Mouse (Mus musculus): ENCODE results near the gene Pth1r. TPM values are rescaled to one million over a fixed set of nuclear protein-coding genes. Genes with fewer than 3 reads are reported as not detected.

The Pth1r gene
- polyA plus RNA-seq, 1 experiment: 4.6 TPM

- peaks cover 2% of the 10 kb centered on the region for H3K4me1 ChIP-seq (ENCODE audit: control insufficient read depth, insufficient read depth, low read length)
- H3K27ac ChIP-seq (ENCODE audit: insufficient read depth, low read length): 0 out of 2 replicates have a peak overlapping the region, but pooled peaks have one; percentile 14
- H3K9ac ChIP-seq (ENCODE audit: low read depth, poor library complexity, severe bottlenecking): no peak overlapping the region
These were observed 707 bp downstream of the Pth1r start for GRCm38 (mm10) chr9:110746238-110746637.

DNA sequence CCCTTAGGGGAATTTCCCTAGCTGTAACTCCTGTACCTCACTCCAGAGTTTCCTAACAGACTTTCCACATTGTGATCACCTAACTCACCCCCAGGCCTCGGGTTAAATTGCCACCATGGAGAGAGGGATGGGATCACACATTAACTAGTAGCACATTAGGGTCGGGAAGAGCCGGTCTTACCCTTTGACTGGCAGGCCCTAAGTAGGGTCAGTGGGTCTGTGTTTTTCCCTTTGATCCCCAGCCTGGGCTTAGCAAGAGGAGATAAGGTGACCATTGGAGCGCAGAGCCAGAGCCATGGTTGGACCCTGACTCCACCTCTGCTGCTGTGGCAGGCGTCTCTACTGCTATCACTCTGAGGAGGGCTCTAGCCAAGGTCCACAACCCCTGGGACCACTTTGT is 1.2 kb downstream of the Pth1r start:
- H3K4me1 ChIP-seq (ENCODE audit: control insufficient read depth, insufficient read depth, low read length): peaks cover 2% of the 10 kb centered on the region
- peaks cover 21% of the 10 kb centered on the region for H3K27me3 ChIP-seq (ENCODE audit: control insufficient read depth, insufficient read depth, low read length, poor library complexity, severe bottlenecking)
- no peak overlapping the region for H3K9ac ChIP-seq (ENCODE audit: low read depth, poor library complexity, severe bottlenecking)
- TF ChIP-seq EP300 (IDR thresholded peaks at IDR 0.05; ENCODE audit: insufficient read depth, low read depth, low read length) (no peak), POLR2A (IDR thresholded peaks at IDR 0.05; ENCODE audit: insufficient read depth, low read length) (no peak), CTCF (IDR thresholded peaks at IDR 0.05; ENCODE audit: low read depth, low read length) (no peak)
- H3K36me3 ChIP-seq (ENCODE audit: control insufficient read depth, insufficient read depth, low read length, poor library complexity, severe bottlenecking): no peaks in the 10 kb centered on the region
- no peak overlapping the region for H3K27ac ChIP-seq (ENCODE audit: insufficient read depth, low read length)
- H3K4me3 ChIP-seq (ENCODE audit: low read depth, low read length): no peak overlapping the region
- H3K9me3 ChIP-seq (replicated peaks; ENCODE audit: control insufficient read depth, insufficient read depth, low read length, poor library complexity, severe bottlenecking): no peaks in the 10 kb centered on the region

More at GRCm38 (mm10) chr9:110746238-110746637, 707 bp downstream of the Pth1r start:
- TF ChIP-seq EP300 (IDR thresholded peaks at IDR 0.05; ENCODE audit: insufficient read depth, low read depth, low read length) (no peak), CTCF (IDR thresholded peaks at IDR 0.05; ENCODE audit: low read depth, low read length) (no peak), POLR2A (IDR thresholded peaks at IDR 0.05; ENCODE audit: insufficient read depth, low read length) (no peak)
- Histone ChIP-seq H3K36me3 (ENCODE audit: control insufficient read depth, insufficient read depth, low read length, poor library complexity, severe bottlenecking) (no peaks in the 10 kb centered on the region), H3K9me3 (replicated peaks; ENCODE audit: control insufficient read depth, insufficient read depth, low read length, poor library complexity, severe bottlenecking) (no peaks in the 10 kb centered on the region), H3K4me3 (ENCODE audit: low read depth, low read length) (no peak overlapping the region), H3K27me3 (ENCODE audit: control insufficient read depth, insufficient read depth, low read length, poor library complexity, severe bottlenecking) (peaks cover 21% of the 10 kb centered on the region)

GRCm38 (mm10) chr9:110743456-110744323 is 3.3 kb downstream of the Pth1r start:
- H3K9me3 ChIP-seq (replicated peaks; ENCODE audit: control insufficient read depth, insufficient read depth, low read length, poor library complexity, severe bottlenecking): no peaks in the 10 kb centered on the region
- H3K27me3 ChIP-seq (ENCODE audit: control insufficient read depth, insufficient read depth, low read length, poor library complexity, severe bottlenecking): peaks cover 21% of the 10 kb centered on the region
- H3K4me3 ChIP-seq (ENCODE audit: low read depth, low read length): peak overlapping the region; percentile 31
- H3K36me3 ChIP-seq (ENCODE audit: control insufficient read depth, insufficient read depth, low read length, poor library complexity, severe bottlenecking): no peaks in the 10 kb centered on the region
- no peaks in the 10 kb centered on the region for H3K4me1 ChIP-seq (ENCODE audit: control insufficient read depth, insufficient read depth, low read length)
- TF ChIP-seq EP300 (IDR thresholded peaks at IDR 0.05; ENCODE audit: insufficient read depth, low read depth, low read length) (no peak), POLR2A (IDR thresholded peaks at IDR 0.05; ENCODE audit: insufficient read depth, low read length) (no peak), CTCF (IDR thresholded peaks at IDR 0.05; ENCODE audit: low read depth, low read length) (no peak)
- peak overlapping the region; percentile 80 for H3K9ac ChIP-seq (ENCODE audit: low read depth, poor library complexity, severe bottlenecking)
- H3K27ac ChIP-seq (ENCODE audit: insufficient read depth, low read length): no peak overlapping the region

DNA sequence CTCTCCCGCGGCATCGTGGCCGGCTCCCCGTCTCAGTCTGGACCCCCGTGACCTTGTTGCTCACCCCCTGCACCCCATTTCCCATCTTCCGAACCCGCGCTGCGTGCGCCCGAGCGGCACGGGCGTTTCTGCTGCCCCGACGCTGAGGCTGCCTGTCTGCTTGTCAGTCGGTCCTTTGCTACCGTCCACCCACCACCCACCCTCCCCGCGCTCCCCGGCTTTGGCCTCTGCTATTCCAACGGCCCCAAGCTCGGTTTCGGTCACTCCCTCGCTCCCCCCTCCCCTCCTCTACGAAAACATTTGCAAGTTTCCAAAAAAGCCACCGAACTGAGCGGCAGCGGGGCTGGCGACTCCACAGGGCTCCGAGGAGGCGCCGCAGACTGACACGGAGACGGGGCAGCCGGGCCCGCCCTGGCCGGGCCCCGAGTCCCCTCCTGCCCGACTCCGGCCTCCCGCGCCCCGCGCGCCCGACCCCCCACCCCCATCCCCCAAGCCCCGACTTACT is 3.9 kb downstream of the Pth1r start:
- Histone ChIP-seq H3K27me3 (ENCODE audit: control insufficient read depth, insufficient read depth, low read length, poor library complexity, severe bottlenecking) (peaks cover 21% of the 10 kb centered on the region), H3K27ac (ENCODE audit: insufficient read depth, low read length) (no peak overlapping the region), H3K9ac (ENCODE audit: low read depth, poor library complexity, severe bottlenecking) (peak overlapping the region; percentile 80), H3K4me1 (ENCODE audit: control insufficient read depth, insufficient read depth, low read length) (no peaks in the 10 kb centered on the region), H3K4me3 (ENCODE audit: low read depth, low read length) (peak overlapping the region; percentile 79), H3K36me3 (ENCODE audit: control insufficient read depth, insufficient read depth, low read length, poor library complexity, severe bottlenecking) (no peaks in the 10 kb centered on the region), H3K9me3 (replicated peaks; ENCODE audit: control insufficient read depth, insufficient read depth, low read length, poor library complexity, severe bottlenecking) (no peaks in the 10 kb centered on the region)
- TF ChIP-seq POLR2A (IDR thresholded peaks at IDR 0.05; ENCODE audit: insufficient read depth, low read length) (no peak), CTCF (IDR thresholded peaks at IDR 0.05; ENCODE audit: low read depth, low read length) (no peak), EP300 (IDR thresholded peaks at IDR 0.05; ENCODE audit: insufficient read depth, low read depth, low read length) (no peak)

DNA sequence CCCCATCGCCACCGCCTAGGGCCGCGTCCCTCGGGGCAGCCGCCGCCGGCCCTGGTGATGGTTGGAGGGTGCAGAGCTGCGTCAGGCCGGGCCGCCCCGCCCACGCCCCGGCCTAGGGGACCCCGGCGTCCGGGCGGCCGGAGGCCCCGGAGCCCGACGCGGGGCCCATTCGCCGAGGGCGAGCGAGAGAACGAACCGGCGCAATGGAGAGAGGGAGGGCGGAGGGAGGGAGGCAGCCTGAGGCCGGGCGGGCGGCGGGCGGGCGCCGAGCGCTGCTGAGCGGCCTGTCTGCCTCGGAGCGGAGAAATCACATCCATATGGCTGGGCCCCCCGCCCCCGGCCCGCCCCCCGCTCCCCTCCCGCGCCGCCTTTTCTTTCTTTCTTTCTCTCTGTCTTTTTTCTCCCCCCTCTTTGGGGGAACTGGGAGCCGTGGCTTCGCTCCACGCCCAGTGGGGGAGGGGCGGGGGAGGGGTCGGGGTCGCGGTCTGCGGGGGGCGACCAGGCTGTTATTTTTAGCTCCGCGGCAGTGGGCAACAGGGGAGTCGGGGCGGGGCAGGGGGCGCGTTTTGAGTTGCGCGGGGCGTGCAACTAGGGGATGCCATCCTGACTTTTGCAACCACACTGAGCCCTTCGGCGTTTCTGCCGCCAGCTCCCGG is 4.5 kb downstream of the Pth1r start:
- no peaks in the 10 kb centered on the region for H3K4me1 ChIP-seq (ENCODE audit: control insufficient read depth, insufficient read depth, low read length)
- peak overlapping the region; percentile 80 for H3K9ac ChIP-seq (ENCODE audit: low read depth, poor library complexity, severe bottlenecking)

More for the DNA sequence above, 4.5 kb downstream of the Pth1r start:
- Histone ChIP-seq H3K9me3 (replicated peaks; ENCODE audit: control insufficient read depth, insufficient read depth, low read length, poor library complexity, severe bottlenecking) (no peaks in the 10 kb centered on the region), H3K4me3 (ENCODE audit: low read depth, low read length) (peak overlapping the region; percentile 79), H3K36me3 (ENCODE audit: control insufficient read depth, insufficient read depth, low read length, poor library complexity, severe bottlenecking) (no peaks in the 10 kb centered on the region), H3K27me3 (ENCODE audit: control insufficient read depth, insufficient read depth, low read length, poor library complexity, severe bottlenecking) (peaks cover 21% of the 10 kb centered on the region), H3K27ac (ENCODE audit: insufficient read depth, low read length) (no peak overlapping the region)
- no peak for TF ChIP-seq EP300 (IDR thresholded peaks at IDR 0.05; ENCODE audit: insufficient read depth, low read depth, low read length)
